ENCODE assay signal across 26 mouse cellular contexts in genomic region chr4:115922688-115923087, GRCm38 (mm10). TPM values are rescaled to one million over a fixed set of nuclear protein-coding genes. Genes with fewer than 3 reads are reported as not detected.
DNase-seq lines count a peak whose midpoint lies in the region; ATAC-seq and TF ChIP-seq lines count a peak whose summit lies in the region.
"Had no signal": no experiment of that assay in that cellular context is flagged by ENCODE, and none has a peak within 500 bp of the region (broad histone marks: within the 10 kb centered on the region; RNA-seq: fewer than 3 reads in every experiment).

No protein-coding gene starts in this region.

- H3K36me3 ChIP-seq in C2C12 (ENCODE audit: control insufficient read depth, insufficient read depth) (no peaks in the 10 kb centered on the region), myocyte (ENCODE audit: control insufficient read depth, insufficient read depth) (no peaks in the 10 kb centered on the region)
- H3K36me3 ChIP-seq in forebrain, embryonic 13.5 days (ENCODE audit: poor library complexity, severe bottlenecking) = no peaks in the 10 kb centered on the region
- H3K36me3 ChIP-seq: embryonic facial prominence, embryonic 10.5 days; embryonic facial prominence, embryonic 12.5 days had no signal

- H3ac ChIP-seq in C2C12 (ENCODE audit: control insufficient read depth, insufficient read length, low read depth) (no peak overlapping the region), myocyte (ENCODE audit: control insufficient read depth, insufficient read length) (no peak overlapping the region)

- no peak for TF ChIP-seq CTCF in C2C12 (IDR thresholded peaks at IDR 0.05; ENCODE audit: control insufficient read depth, insufficient read depth, insufficient read length)

- H3K27ac ChIP-seq in forebrain, embryonic 13.5 days = no peak overlapping the region
- H3K27ac ChIP-seq: embryonic facial prominence, embryonic 10.5 days; embryonic facial prominence, embryonic 12.5 days had no signal

- no peak overlapping the region for H3K4me3 ChIP-seq in C2C12 (ENCODE audit: insufficient read depth, poor library complexity, severe bottlenecking)
- H3K4me3 ChIP-seq in myocyte = no peak overlapping the region
- H3K4me3 ChIP-seq in forebrain, embryonic 13.5 days = no peak overlapping the region
- H3K4me3 ChIP-seq: embryonic facial prominence, embryonic 10.5 days; embryonic facial prominence, embryonic 12.5 days had no signal

- ATAC-seq in forebrain, embryonic 13.5 days = no peak
- ATAC-seq: activated CD4-positive, CD25-positive, alpha-beta regulatory T cell, adult 4 months; forebrain, embryonic 14.5 days; forebrain, embryonic 16.5 days; Patski had no signal

- H3K27me3 ChIP-seq in C2C12 (ENCODE audit: control insufficient read depth, insufficient read depth, insufficient read length) = no peaks in the 10 kb centered on the region
- no peaks in the 10 kb centered on the region for H3K27me3 ChIP-seq in myocyte (ENCODE audit: control insufficient read depth, insufficient read depth, insufficient read length)
- peaks cover 56% of the 10 kb centered on the region for H3K27me3 ChIP-seq in forebrain, embryonic 13.5 days

- no peak for TF ChIP-seq POLR2A in myocyte (IDR thresholded peaks at IDR 0.05; ENCODE audit: insufficient read length, low read depth)

- no peak overlapping the region for H3K9ac ChIP-seq in forebrain, embryonic 13.5 days
- H3K9ac ChIP-seq: embryonic facial prominence, embryonic 12.5 days had no signal

- H3K79me3 ChIP-seq in C2C12 (ENCODE audit: low read depth) = no peaks in the 10 kb centered on the region

- H3K4me1 ChIP-seq in forebrain, embryonic 13.5 days = no peaks in the 10 kb centered on the region
- H3K4me1 ChIP-seq: embryonic facial prominence, embryonic 12.5 days had no signal

- no peaks in the 10 kb centered on the region for H3K79me2 ChIP-seq in C2C12 (ENCODE audit: control insufficient read depth, insufficient read depth)
- H3K79me2 ChIP-seq in myocyte (ENCODE audit: control insufficient read depth, insufficient read depth) = no peaks in the 10 kb centered on the region

- H3K4me2 ChIP-seq in myocyte (ENCODE audit: low read depth) = peak overlapping the region; percentile 60
- H3K4me2 ChIP-seq in forebrain, embryonic 13.5 days = no peak overlapping the region
- H3K4me2 ChIP-seq: embryonic facial prominence, embryonic 12.5 days had no signal

- 89% methylated on average over 5 of the region's 5 CpGs for WGBS in forebrain, embryonic 13.5 days

- H3K9me3 ChIP-seq in forebrain, embryonic 13.5 days (replicated peaks) = no peaks in the 10 kb centered on the region
- H3K9me3 ChIP-seq: embryonic facial prominence, embryonic 10.5 days; embryonic facial prominence, embryonic 12.5 days had no signal

- DNase-seq in 3T3-L1 (ENCODE audit: low read depth, low spot score) = peak; percentile 95
- DNase-seq in urinary bladder, postnatal 14 days (ENCODE audit: low spot score) = no peak
- no peak for DNase-seq in heart, adult 18-20 months
- DNase-seq: adrenal gland, adult 8-10 months; adrenal gland, postnatal 14 days; adrenal gland, postnatal 36 days; B cell, adult 2 months; cerebellum, adult 11-12 months; cerebellum, adult 2 months; cerebellum, adult 9-10 months; cerebellum, postnatal 10 days; cerebellum, postnatal 25 days had no signal

TF ChIP-seq in C2C12, 6 proteins besides CTCF, POLR2A, EP300 and RAD21:
- TF ChIP-seq FOSL1 (IDR thresholded peaks at IDR 0.05; ENCODE audit: insufficient read depth, low read length, poor library complexity, severe bottlenecking) (peak; percentile 52), MYOG (IDR thresholded peaks at IDR 0.05; ENCODE audit: control insufficient read depth, extremely low read depth, insufficient read length) (no peak), CEBPB (IDR thresholded peaks at IDR 0.05; ENCODE audit: low read depth) (peak; percentile 68)

TF ChIP-seq in myocyte, 11 proteins besides CTCF, POLR2A, EP300 and RAD21:
- TF ChIP-seq REST (IDR thresholded peaks at IDR 0.05; ENCODE audit: insufficient read depth, insufficient read length) = no peak
- TF ChIP-seq SRF (IDR thresholded peaks at IDR 0.05; ENCODE audit: control insufficient read depth, insufficient read length, low read depth) = no peak
- no peak for TF ChIP-seq TCF3 (IDR thresholded peaks at IDR 0.05; ENCODE audit: insufficient read length, low read depth)
- TF ChIP-seq USF1 (IDR thresholded peaks at IDR 0.05; ENCODE audit: low read depth) = no peak
- TF ChIP-seq E2F4 (IDR thresholded peaks at IDR 0.05; ENCODE audit: insufficient read depth) = no peak
- peak; percentile 51; the same call in 1 of the 2 replicates for TF ChIP-seq CEBPB (IDR thresholded peaks at IDR 0.05; ENCODE audit: insufficient read depth, poor library complexity, severe bottlenecking)
TF ChIP-seq in myocyte: peak in this region for 1.

RNA-seq across cellular contexts. Expression of gene Dmbx1, which starts 17.0 kb away (rescaled TPM):
- polyA plus RNA-seq in C2C12 (2012; fragmentation: generic; extraction: Trizol) = 0.02 TPM
- polyA plus RNA-seq in myocyte (2012; fragmentation: generic; extraction: Trizol) = 0.01 TPM
- not detected for total RNA-seq in heart, adult 18-20 months (2021)
- 0.09 and 0.11 TPM in 2 replicates for polyA plus RNA-seq in forebrain, embryonic 13.5 days (2015; fragmentation: Nextera tagmentation; extraction: Ambion mirVana)
- total RNA-seq: adrenal gland, adult 18-20 months; adrenal gland, adult 8-10 months; adrenal gland, postnatal 14 days; adrenal gland, postnatal 36 days had no signal
- polyA plus RNA-seq: activated CD4-positive, CD25-positive, alpha-beta regulatory T cell, adult 4 months; forebrain, embryonic 16.5 days; Patski had no signal

RNA-seq across cellular contexts. Expression of gene 6430628N08Rik, which starts 32.2 kb away (rescaled TPM):
- polyA plus RNA-seq in C2C12 (2012; fragmentation: generic; extraction: Trizol) (not detected), myocyte (2012; fragmentation: generic; extraction: Trizol) (not detected)
- total RNA-seq in heart, adult 18-20 months (2021) = not detected
- polyA plus RNA-seq in forebrain, embryonic 13.5 days (2015; fragmentation: Nextera tagmentation; extraction: Ambion mirVana) = 0.25 TPM in 1 of 2 replicates, not detected in the other
- total RNA-seq: adrenal gland, adult 18-20 months; adrenal gland, adult 8-10 months; adrenal gland, postnatal 14 days; adrenal gland, postnatal 36 days; ES-E14; MEL had no signal
- polyA plus RNA-seq: activated CD4-positive, CD25-positive, alpha-beta regulatory T cell, adult 4 months; cortical plate, adult 2 months; embryonic facial prominence, embryonic 12.5 days; forebrain, embryonic 11.5 days; forebrain, embryonic 14.5 days; Patski had no signal

RNA-seq across cellular contexts. Expression of gene Kncn, which starts 38.5 kb away (rescaled TPM):
- polyA plus RNA-seq in C2C12 (2012; fragmentation: generic; extraction: Trizol) = not detected
- not detected for polyA plus RNA-seq in myocyte (2012; fragmentation: generic; extraction: Trizol)
- total RNA-seq in heart, adult 18-20 months (2021) = not detected
- 0.09 TPM in 1 of 2 replicates, not detected in the other for polyA plus RNA-seq in forebrain, embryonic 13.5 days (2015; fragmentation: Nextera tagmentation; extraction: Ambion mirVana)
- total RNA-seq: adrenal gland, adult 18-20 months; adrenal gland, adult 8-10 months; adrenal gland, postnatal 14 days; adrenal gland, postnatal 36 days; ES-E14; MEL had no signal
- polyA plus RNA-seq: activated CD4-positive, CD25-positive, alpha-beta regulatory T cell, adult 4 months; embryonic facial prominence, embryonic 10.5 days; embryonic facial prominence, embryonic 12.5 days; forebrain, embryonic 11.5 days; forebrain, embryonic 14.5 days; Patski had no signal
